ENCODE assay signal across 8 mouse cellular contexts in genomic region chr8:111034276-111034675, GRCm38 (mm10). TPM values are rescaled to one million over a fixed set of nuclear protein-coding genes. Genes with fewer than 3 reads are reported as not detected.
A peak's percentile ranks its signal among the peaks of the same experiment; 100 is the strongest.
DNase-seq lines count a peak whose midpoint lies in the region; ATAC-seq and TF ChIP-seq lines count a peak whose summit lies in the region.

No protein-coding gene starts in this region.

- H3K36me3 ChIP-seq in heart, embryonic 15.5 days: peaks cover 23% of the 10 kb centered on the region
- peaks cover 26% of the 10 kb centered on the region for H3K36me3 ChIP-seq in limb, embryonic 15.5 days
- H3K36me3 ChIP-seq in midbrain, postnatal 0 days (ENCODE audit: insufficient read depth, low read length): peaks cover 16% of the 10 kb centered on the region

- ATAC-seq in heart, embryonic 15.5 days (replicated peaks; ENCODE audit: insufficient number of reproducible peaks, insufficient read depth, low FRiP score, low read depth): no peak
- no peak for ATAC-seq in limb, embryonic 15.5 days (ENCODE audit: insufficient number of reproducible peaks, low FRiP score, low TSS enrichment, low read depth)
- ATAC-seq in midbrain, postnatal 0 days (ENCODE audit: low FRiP score): no peak
- no peak for ATAC-seq in monocyte, adult 5-6 weeks (replicated peaks; ENCODE audit: insufficient number of reproducible peaks, low FRiP score, low TSS enrichment, poor library complexity, severe bottlenecking)

- peaks cover 14% of the 10 kb centered on the region for H3K4me1 ChIP-seq in heart, embryonic 15.5 days (replicated peaks)
- peaks cover 21% of the 10 kb centered on the region for H3K4me1 ChIP-seq in limb, embryonic 15.5 days
- no peaks in the 10 kb centered on the region for H3K4me1 ChIP-seq in midbrain, postnatal 0 days (ENCODE audit: insufficient read depth, low read length)

- no peak for TF ChIP-seq CTCF in midbrain, postnatal 0 days (IDR thresholded peaks at IDR 0.05)

- H3K9me3 ChIP-seq in heart, embryonic 15.5 days (replicated peaks): no peaks in the 10 kb centered on the region
- no peaks in the 10 kb centered on the region for H3K9me3 ChIP-seq in limb, embryonic 15.5 days
- H3K9me3 ChIP-seq in midbrain, postnatal 0 days (ENCODE audit: low read length): no peaks in the 10 kb centered on the region

- peak; percentile 28 for DNase-seq in right cerebral cortex, postnatal 4 days
- no peak for DNase-seq in right cerebral cortex, postnatal 36 days (ENCODE audit: low spot score in 2 of 2)
- peak; percentile 65 for DNase-seq in cerebellum, adult 9-10 months
- peak; percentile 28 for DNase-seq in midbrain, postnatal 0 days (ENCODE audit: low spot score)
- DNase-seq in spleen, adult 18-20 months: no peak

- peak overlapping the region; percentile 65 for H3K4me2 ChIP-seq in heart, embryonic 15.5 days
- peak overlapping the region; percentile 57 for H3K4me2 ChIP-seq in limb, embryonic 15.5 days
- peak overlapping the region; percentile 64 for H3K4me2 ChIP-seq in midbrain, postnatal 0 days (ENCODE audit: low read depth, low read length, poor library complexity, severe bottlenecking)

- H3K27ac ChIP-seq in heart, embryonic 15.5 days: peak overlapping the region; percentile 59
- peak overlapping the region; percentile 76 for H3K27ac ChIP-seq in limb, embryonic 15.5 days
- peak overlapping the region; percentile 90 for H3K27ac ChIP-seq in midbrain, postnatal 0 days (ENCODE audit: low read depth, low read length)

- WGBS in heart, embryonic 15.5 days: 19% methylated on average over 12 of the region's 12 CpGs
- 19% methylated on average over 12 of the region's 12 CpGs for WGBS in limb, embryonic 15.5 days
- WGBS in midbrain, postnatal 0 days: 23% methylated on average over 12 of the region's 12 CpGs

- peak overlapping the region; percentile 61 for H3K9ac ChIP-seq in heart, embryonic 15.5 days
- H3K9ac ChIP-seq in limb, embryonic 15.5 days: peak overlapping the region; percentile 65
- H3K9ac ChIP-seq in midbrain, postnatal 0 days (replicated peaks; ENCODE audit: low read length, poor library complexity, severe bottlenecking): peak overlapping the region; percentile 86

- peak overlapping the region; percentile 69 for H3K4me3 ChIP-seq in heart, embryonic 15.5 days
- H3K4me3 ChIP-seq in limb, embryonic 15.5 days: peak overlapping the region; percentile 68
- peak overlapping the region; percentile 71 for H3K4me3 ChIP-seq in midbrain, postnatal 0 days (ENCODE audit: low read depth, low read length)

- 0 out of 2 replicates have a peak, but pooled peaks cover 13% of the 10 kb centered on the region for H3K27me3 ChIP-seq in heart, embryonic 15.5 days
- H3K27me3 ChIP-seq in limb, embryonic 15.5 days: peaks cover 4% of the 10 kb centered on the region
- H3K27me3 ChIP-seq in midbrain, postnatal 0 days (ENCODE audit: insufficient read depth, low read length): 0 out of 2 replicates have a peak, but pooled peaks cover 7% of the 10 kb centered on the region

RNA-seq across cellular contexts. Expression of gene Aars, which starts 1.3 kb away (rescaled TPM):
- polyA plus RNA-seq in heart, embryonic 15.5 days (2015; fragmentation: Nextera tagmentation; extraction: Ambion mirVana): 28.5 and 37.9 TPM in 2 replicates
- polyA plus RNA-seq in limb, embryonic 15.5 days (2015; fragmentation: Nextera tagmentation; extraction: Ambion mirVana): 48.0 and 48.4 TPM in 2 replicates
- 110 and 111 TPM in 2 replicates for total RNA-seq in midbrain, postnatal 0 days (2014; rRNA removed)
- polyA plus RNA-seq in midbrain, postnatal 0 days (2015; fragmentation: Nextera tagmentation; extraction: Ambion mirVana): 86.8 and 91.9 TPM in 2 replicates
- 21.3 to 43.8 TPM (median 39.0 TPM) in 3 replicates for total RNA-seq in monocyte, adult 5-6 weeks (2017)

RNA-seq across cellular contexts. Expression of gene Ddx19b, which starts 2.7 kb away (rescaled TPM):
- polyA plus RNA-seq in heart, embryonic 15.5 days (2015; fragmentation: Nextera tagmentation; extraction: Ambion mirVana): 3.3 and 4.1 TPM in 2 replicates
- polyA plus RNA-seq in limb, embryonic 15.5 days (2015; fragmentation: Nextera tagmentation; extraction: Ambion mirVana): 4.9 and 5.0 TPM in 2 replicates
- total RNA-seq in midbrain, postnatal 0 days (2014; rRNA removed): 11.0 and 14.7 TPM in 2 replicates
- polyA plus RNA-seq in midbrain, postnatal 0 days (2015; fragmentation: Nextera tagmentation; extraction: Ambion mirVana): 5.0 and 5.2 TPM in 2 replicates
- 11.0 to 15.2 TPM (median 14.4 TPM) in 3 replicates for total RNA-seq in monocyte, adult 5-6 weeks (2017)

RNA-seq across cellular contexts. Expression of gene Exosc6, which starts 21.9 kb away (rescaled TPM):
- polyA plus RNA-seq in heart, embryonic 15.5 days (2015; fragmentation: Nextera tagmentation; extraction: Ambion mirVana): 4.1 and 11.9 TPM in 2 replicates
- polyA plus RNA-seq in limb, embryonic 15.5 days (2015; fragmentation: Nextera tagmentation; extraction: Ambion mirVana): 8.2 and 9.7 TPM in 2 replicates
- total RNA-seq in midbrain, postnatal 0 days (2014; rRNA removed): not detected in 2 replicates
- polyA plus RNA-seq in midbrain, postnatal 0 days (2015; fragmentation: Nextera tagmentation; extraction: Ambion mirVana): not detected in 2 replicates
- 3.1 to 8.9 TPM (median 5.7 TPM) in 3 replicates for total RNA-seq in monocyte, adult 5-6 weeks (2017)

RNA-seq across cellular contexts. Expression of gene Ddx19a, which starts 36.7 kb away (rescaled TPM):
- polyA plus RNA-seq in heart, embryonic 15.5 days (2015; fragmentation: Nextera tagmentation; extraction: Ambion mirVana): 8.6 and 12.5 TPM in 2 replicates
- 12.4 and 15.9 TPM in 2 replicates for polyA plus RNA-seq in limb, embryonic 15.5 days (2015; fragmentation: Nextera tagmentation; extraction: Ambion mirVana)
- total RNA-seq in midbrain, postnatal 0 days (2014; rRNA removed): 31.6 and 32.5 TPM in 2 replicates
- polyA plus RNA-seq in midbrain, postnatal 0 days (2015; fragmentation: Nextera tagmentation; extraction: Ambion mirVana): 12.3 and 13.4 TPM in 2 replicates
- total RNA-seq in monocyte, adult 5-6 weeks (2017): 26.0 to 30.5 TPM (median 27.2 TPM) in 3 replicates

RNA-seq across cellular contexts. Expression of gene Clec18a, which starts 58.0 kb away (rescaled TPM):
- polyA plus RNA-seq in heart, embryonic 15.5 days (2015; fragmentation: Nextera tagmentation; extraction: Ambion mirVana): not detected in 2 replicates
- polyA plus RNA-seq in limb, embryonic 15.5 days (2015; fragmentation: Nextera tagmentation; extraction: Ambion mirVana): not detected in 2 replicates
- total RNA-seq in midbrain, postnatal 0 days (2014; rRNA removed): not detected in 2 replicates
- polyA plus RNA-seq in midbrain, postnatal 0 days (2015; fragmentation: Nextera tagmentation; extraction: Ambion mirVana): 0.10 and 0.39 TPM in 2 replicates
- not detected in 3 replicates for total RNA-seq in monocyte, adult 5-6 weeks (2017)

Comparison
In these comparisons a context has a peak if more than half of its experiments do, and no peak if none do; other contexts are left out.
1. DNase-seq: peak in right cerebral cortex, postnatal 4 days (single experiment), cerebellum, adult 9-10 months (single experiment) and midbrain, postnatal 0 days (single experiment); none in right cerebral cortex, postnatal 36 days (0 of 2) and spleen, adult 18-20 months (0 of 2).
2. Peak in every context shown above with its lines, with median percentiles within 50 percentile points of each other: H3K27ac ChIP-seq, H3K4me2 ChIP-seq, H3K4me3 ChIP-seq and H3K9ac ChIP-seq.